Mouse (Mus musculus) midbrain, postnatal 0 days (tissue): ENCODE measurements around the gene Guca1b. TPM values are rescaled to one million over a fixed set of nuclear protein-coding genes. Genes with fewer than 3 reads are reported as not detected.

ENCODE experiments used
- ATAC-seq: fragments of 200-750 bp; cut with Nextera tagmentation; 2 replicates; pipeline ENCODE4 v1.8.0; 2017; ENCODE audit warnings: moderate number of reproducible peaks, mild to moderate bottlenecking, moderate TSS enrichment, moderate library complexity; ENCODE audit not compliant: low FRiP score
- DNase-seq: peaks from one replicate; pipeline ENCODE4 v3.0.0-alpha.2; 2015; ENCODE audit warnings: low spot score
- H3K27ac ChIP-seq: fragments of 300-500 bp; sonication (generic); 2 replicates; pipeline ENCODE4 v1.5.1; 2014; ENCODE audit warnings: low read depth, mild to moderate bottlenecking, low read length, mixed read lengths
- H3K27me3 ChIP-seq: fragments of 300-500 bp; sonication (generic); 2 replicates; pipeline ENCODE4 v1.6.1; 2014; ENCODE audit warnings: low read length, control low read depth, mixed read lengths; ENCODE audit not compliant: insufficient read depth
- H3K36me3 ChIP-seq: fragments of 300-500 bp; sonication (generic); 2 replicates; pipeline ENCODE4 v1.6.1; 2014; ENCODE audit warnings: low read length, control low read depth, mixed read lengths; ENCODE audit not compliant: insufficient read depth
- H3K4me1 ChIP-seq: fragments of 300-500 bp; sonication (generic); 2 replicates; pipeline ENCODE4 v1.6.1; 2014; ENCODE audit warnings: mild to moderate bottlenecking, control low read depth, antibody characterized with exemption, low read length, mixed read lengths; ENCODE audit not compliant: insufficient read depth
- H3K4me2 ChIP-seq: fragments of 300-500 bp; sonication (generic); 2 replicates; pipeline ENCODE4 v1.6.1; 2014; ENCODE audit warnings: low read depth, mild to moderate bottlenecking, low read length, mixed read lengths; ENCODE audit not compliant: poor library complexity, severe bottlenecking
- H3K4me3 ChIP-seq: fragments of 300-500 bp; sonication (generic); 2 replicates; pipeline ENCODE4 v1.5.1; 2014; ENCODE audit warnings: low read depth, mild to moderate bottlenecking, low read length, moderate library complexity
- H3K9ac ChIP-seq: fragments of 300-500 bp; sonication (generic); replicated peaks from 2 replicates; pipeline ENCODE4 v1.6.1; 2014; ENCODE audit warnings: mild to moderate bottlenecking, low read length, moderate library complexity, mixed read lengths; ENCODE audit not compliant: poor library complexity, severe bottlenecking
- H3K9me3 ChIP-seq: fragments of 300-500 bp; sonication (generic); 2 replicates; pipeline ENCODE4 v1.6.1; 2016; ENCODE audit warnings: low read length, control low read depth
- CTCF ChIP-seq: IDR thresholded peaks from 2 replicates; pipeline ENCODE4 v1.5.1; 2016; ENCODE audit warnings: antibody characterized with exemption, mild to moderate bottlenecking
- WGBS: fragments of 180-500 bp; shearing (Covaris S2); extraction: QIAGEN DNeasy Blood & Tissue Kit; methylation state at CpG from one replicate; pipeline ENCODE4 v1.1.7; 2014; 5-methylcytosine and 5-hydroxymethylcytosine counted together
- polyA plus RNA-seq: library from polyadenylated mRNA; unstranded; fragments of >200 nt; fragmentation: Nextera tagmentation; extraction: Ambion mirVana; gene quantifications from 2 replicates; pipeline ENCODE4 v1.2.1, GENCODE M21; 2015
- total RNA-seq: library from RNA; depleted of rRNA; stranded (reverse); fragments of >200 nt; gene quantifications from 2 replicates; pipeline ENCODE4 v1.2.3, GENCODE M21; 2014

The Guca1b gene
- total and polyA plus RNA-seq, 2 experiments from 2014 or later = 0.31 TPM; not detected in 1

DNA sequence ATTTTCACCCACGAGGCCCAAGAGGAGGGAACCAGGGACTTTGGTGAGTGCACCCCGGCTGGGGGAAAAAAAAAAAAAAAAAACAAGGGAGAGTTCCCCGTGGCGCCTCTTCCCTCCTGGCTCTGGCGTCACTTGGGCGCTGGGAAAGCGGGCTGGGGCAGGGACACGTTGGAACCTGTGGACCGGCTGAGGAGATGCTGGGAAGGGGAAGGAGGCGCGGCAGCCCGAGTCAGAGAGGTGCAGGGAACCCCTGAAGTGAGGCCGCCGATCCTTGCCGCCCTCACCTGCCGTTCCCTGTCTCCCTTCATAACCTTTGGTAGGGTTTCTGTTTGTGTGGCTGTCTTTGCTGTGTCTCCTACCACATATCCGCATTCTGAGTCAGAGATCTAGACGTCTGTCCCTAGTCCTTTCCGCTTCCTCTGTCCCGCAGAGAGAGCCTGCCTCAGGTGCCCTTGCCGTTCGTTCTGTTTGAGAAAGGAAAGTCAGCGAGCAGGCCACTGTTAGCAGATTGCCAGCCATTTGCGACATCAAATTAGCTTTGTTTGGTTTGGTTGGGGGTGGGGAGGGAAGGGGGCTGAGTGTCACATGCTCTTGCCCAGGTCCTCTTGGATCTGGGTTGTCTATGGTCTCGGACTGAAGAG lies 51.8 kb downstream of the Guca1b start, which contains the start of gene 1700001C19Rik:
Gene 1700001C19Rik, minus strand, starts transcription at position 470 of the 641 bp plus-strand sequence.
- H3K36me3 ChIP-seq = no peaks in the 10 kb centered on the region
- peak within 1 kb of the TSS; percentile 87 for H3K4me2 ChIP-seq
- no peak within 1 kb of the TSS for H3K27ac ChIP-seq
- no peaks in the 10 kb centered on the region for H3K9me3 ChIP-seq
- H3K9ac ChIP-seq = peak within 1 kb of the TSS; percentile 5; the same call in 1 of the 2 replicates
- no peak for TF ChIP-seq CTCF
- peaks cover 15% of the 10 kb centered on the region for H3K27me3 ChIP-seq
- no peak for ATAC-seq
- 7% methylated on average over 24 of the region's 25 CpGs for WGBS
- H3K4me3 ChIP-seq = peak within 1 kb of the TSS; percentile 37
- peaks cover 8% of the 10 kb centered on the region; the same call in 1 of the 2 replicates for H3K4me1 ChIP-seq
- no peak for DNase-seq

DNA sequence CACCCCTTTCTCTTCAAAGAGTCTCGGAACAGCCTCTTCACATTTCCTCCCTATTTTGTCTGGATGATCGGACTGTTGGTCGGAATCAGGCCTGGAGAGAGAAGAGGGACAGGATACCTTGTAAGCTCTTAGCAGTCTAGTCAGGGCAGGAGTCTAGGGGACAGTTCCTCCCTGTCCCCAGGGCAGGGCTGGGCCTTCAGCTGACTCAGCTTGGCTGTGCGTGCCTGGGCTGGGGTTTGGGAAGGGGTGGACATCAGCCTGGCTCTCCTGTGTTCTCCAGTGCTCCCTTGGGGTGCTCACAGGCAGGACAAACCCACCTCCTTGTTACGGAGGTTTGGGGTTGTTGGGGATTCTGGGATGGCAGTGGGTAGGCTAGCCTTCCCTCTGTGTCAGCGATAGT lies 53.4 kb downstream of the Guca1b start:
- WGBS = 79% methylated on average over 6 of the region's 6 CpGs

DNA sequence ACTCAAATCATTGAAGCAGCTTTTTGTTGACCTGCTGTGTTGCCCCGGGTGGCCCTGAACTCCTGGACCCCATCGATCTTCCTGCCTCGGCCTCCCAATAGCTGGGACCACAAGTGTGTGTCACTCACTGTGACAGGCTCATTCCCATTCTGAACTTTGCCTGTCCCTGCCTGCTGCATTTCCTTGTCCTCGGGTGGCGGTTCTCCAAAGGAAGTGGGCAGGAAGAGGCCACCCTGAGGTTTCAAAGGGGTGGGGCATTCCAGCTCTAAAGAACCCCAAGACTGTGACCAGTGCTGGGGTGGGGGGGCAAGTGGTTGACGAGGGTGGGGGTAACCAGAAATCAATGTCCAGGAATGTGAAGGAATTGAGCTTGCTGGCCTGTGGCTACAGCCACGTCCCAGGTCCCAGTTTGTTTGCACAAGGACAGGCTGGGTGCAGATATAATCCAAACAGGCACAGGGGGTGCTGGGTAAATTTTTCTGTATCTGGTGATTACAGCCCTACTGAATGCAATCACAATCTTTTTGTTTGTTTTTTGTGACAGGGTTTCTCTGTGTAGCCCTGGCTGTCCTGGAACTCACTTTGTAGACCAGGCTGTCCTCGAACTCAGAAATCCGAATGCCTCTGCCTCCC lies 54.3 kb downstream of the Guca1b start:
- no peak overlapping the region for H3K4me2 ChIP-seq
- DNase-seq (no peak), ATAC-seq (no peak)
- no peak overlapping the region for H3K4me3 ChIP-seq
- no peaks in the 10 kb centered on the region for H3K36me3 ChIP-seq
- no peaks in the 10 kb centered on the region for H3K9me3 ChIP-seq
- peaks cover 8% of the 10 kb centered on the region; the same call in 1 of the 2 replicates for H3K4me1 ChIP-seq
- TF ChIP-seq CTCF = no peak
- peaks cover 15% of the 10 kb centered on the region for H3K27me3 ChIP-seq
- 47% methylated on average over 9 of the region's 9 CpGs for WGBS
- H3K9ac ChIP-seq = no peak overlapping the region
- no peak overlapping the region for H3K27ac ChIP-seq

More for the DNA sequence above, 53.4 kb downstream of the Guca1b start:
- Histone ChIP-seq H3K27ac (no peak overlapping the region), H3K27me3 (peaks cover 15% of the 10 kb centered on the region), H3K4me1 (peaks cover 8% of the 10 kb centered on the region; the same call in 1 of the 2 replicates), H3K4me2 (no peak overlapping the region), H3K36me3 (no peaks in the 10 kb centered on the region), H3K9ac (no peak overlapping the region), H3K4me3 (no peak overlapping the region), H3K9me3 (no peaks in the 10 kb centered on the region)
- TF ChIP-seq CTCF = no peak
- ATAC-seq = no peak
- DNase-seq = no peak

DNA sequence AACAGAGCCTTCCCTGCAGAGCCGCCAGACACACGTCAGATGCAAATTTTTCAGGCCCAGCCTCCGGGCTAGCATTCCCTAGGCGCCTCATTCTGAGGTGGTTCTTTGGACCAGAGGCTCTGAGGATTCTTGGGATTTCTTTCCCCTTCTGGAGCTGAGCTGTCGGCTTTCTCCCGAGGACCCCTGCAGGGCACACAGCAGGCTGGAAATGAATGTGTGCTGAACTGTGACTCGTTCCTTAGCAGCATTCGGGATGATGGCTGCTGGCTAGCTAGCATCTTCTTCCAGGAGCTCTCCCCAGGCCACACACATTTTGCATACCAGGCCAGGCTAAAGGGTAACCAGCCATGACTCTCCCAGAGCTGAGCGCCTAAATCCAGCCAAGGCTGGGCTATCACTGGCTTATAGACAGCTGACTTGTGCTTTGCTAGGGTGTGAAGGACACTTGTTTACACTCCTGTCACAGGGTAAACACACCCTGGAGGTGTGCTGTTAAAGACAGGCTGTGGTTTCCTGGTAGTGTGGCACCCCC lies 55.2 kb downstream of the Guca1b start:
- Histone ChIP-seq H3K4me1 (peaks cover 8% of the 10 kb centered on the region; the same call in 1 of the 2 replicates), H3K27me3 (peaks cover 15% of the 10 kb centered on the region), H3K4me3 (no peak overlapping the region), H3K4me2 (no peak overlapping the region), H3K27ac (peak overlapping the region; percentile 26; the same call in 1 of the 2 replicates), H3K36me3 (no peaks in the 10 kb centered on the region), H3K9me3 (no peaks in the 10 kb centered on the region), H3K9ac (no peak overlapping the region)
- DNase-seq (peak; percentile 31), ATAC-seq (peak; percentile 28; the same call in 1 of the 2 replicates)
- WGBS = 9% methylated on average over 9 of the region's 9 CpGs
- no peak for TF ChIP-seq CTCF

DNA sequence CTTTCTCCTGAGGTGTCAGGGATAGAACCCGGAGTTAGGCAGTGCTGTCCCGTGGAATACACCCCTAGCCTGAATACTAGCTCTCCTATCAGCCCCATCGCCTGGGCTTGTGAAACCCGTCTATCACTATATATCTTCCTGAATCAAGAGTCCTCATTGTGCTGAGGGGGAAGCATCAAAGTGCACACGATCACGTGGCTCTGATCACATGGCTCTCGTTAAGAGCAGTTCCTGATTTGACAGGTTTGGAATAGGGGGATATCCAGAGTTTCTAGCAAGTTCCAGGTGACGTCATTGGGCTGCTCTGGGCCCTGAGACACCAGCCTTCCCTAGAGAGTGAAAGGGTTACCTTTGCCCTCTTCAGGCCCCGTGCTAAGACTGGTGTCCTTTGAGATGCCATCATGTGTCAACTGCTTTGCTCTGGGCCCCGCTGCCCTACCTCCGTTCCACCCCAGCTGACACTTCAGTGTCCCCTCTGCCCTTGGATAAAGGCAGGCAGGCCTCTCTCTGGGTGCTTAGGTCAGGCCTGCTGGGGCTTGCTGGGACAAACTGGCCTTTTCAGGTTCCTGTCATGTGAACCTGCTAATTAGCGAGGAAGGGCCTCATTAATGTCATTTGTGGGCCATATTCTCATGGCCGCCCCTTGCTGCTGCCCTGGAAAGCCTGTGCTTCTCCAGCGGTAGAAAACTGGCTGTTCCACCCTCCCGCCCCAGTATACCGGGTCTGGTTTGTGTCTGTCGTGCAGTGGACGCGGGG lies 56.3 kb downstream of the Guca1b start:
- TF ChIP-seq CTCF = no peak
- H3K9me3 ChIP-seq = no peaks in the 10 kb centered on the region
- ATAC-seq (no peak), DNase-seq (no peak)
- peaks cover 7% of the 10 kb centered on the region; the same call in 1 of the 2 replicates for H3K4me1 ChIP-seq
- H3K4me2 ChIP-seq = no peak overlapping the region
- no peaks in the 10 kb centered on the region for H3K36me3 ChIP-seq
- no peak overlapping the region for H3K4me3 ChIP-seq
- whole genome bisulfite sequencing = 80% methylated on average over 19 of the region's 19 CpGs
- no peak overlapping the region for H3K9ac ChIP-seq
- H3K27ac ChIP-seq = no peak overlapping the region
- H3K27me3 ChIP-seq = peaks cover 12% of the 10 kb centered on the region
